Mouse (Mus musculus) midbrain, embryonic 16.5 days (tissue): ENCODE data around the gene AW549877. TPM values are rescaled to one million over a fixed set of nuclear protein-coding genes. Genes with fewer than 3 reads are reported as not detected.

Experiments used
- ATAC-seq: fragments of 200-750 bp; cut with Nextera tagmentation; 2 replicates; pipeline ENCODE4 v1.8.0; 2017; ENCODE audit warnings: moderate TSS enrichment
- H3K27ac ChIP-seq: fragments of 300-500 bp; sonication (generic); 2 replicates; pipeline ENCODE4 v1.5.1; 2014; ENCODE audit warnings: mild to moderate bottlenecking, low read length, mixed read lengths
- H3K27me3 ChIP-seq: fragments of 300-500 bp; sonication (generic); 2 replicates; pipeline ENCODE4 v1.6.1; 2014; ENCODE audit warnings: low read depth, low read length, mixed read lengths; ENCODE audit not compliant: control insufficient read depth, insufficient read depth
- H3K36me3 ChIP-seq: fragments of 300-500 bp; sonication (generic); 2 replicates; pipeline ENCODE4 v1.6.1; 2014; ENCODE audit warnings: mild to moderate bottlenecking, low read length, moderate library complexity, mixed read lengths; ENCODE audit not compliant: control insufficient read depth, insufficient read depth
- H3K4me1 ChIP-seq: fragments of 300-500 bp; sonication (generic); 2 replicates; pipeline ENCODE4 v1.6.1; 2014; ENCODE audit warnings: mild to moderate bottlenecking, low read length, mixed read lengths; ENCODE audit not compliant: control insufficient read depth, insufficient read depth
- H3K4me2 ChIP-seq: fragments of 300-500 bp; sonication (generic); 2 replicates; pipeline ENCODE4 v1.6.1; 2014; ENCODE audit warnings: mild to moderate bottlenecking, low read length, mixed read lengths
- H3K4me3 ChIP-seq: fragments of 300-500 bp; sonication (generic); 2 replicates; pipeline ENCODE4 v1.5.1; 2014; ENCODE audit warnings: low read depth, mild to moderate bottlenecking, low read length, moderate library complexity, mixed read lengths
- H3K9ac ChIP-seq: fragments of 300-500 bp; sonication (generic); 2 replicates; pipeline ENCODE4 v1.6.1; 2014; ENCODE audit warnings: low read depth, low read length, mixed read lengths
- H3K9me3 ChIP-seq: fragments of 300-500 bp; sonication (generic); replicated peaks from 2 replicates; pipeline ENCODE4 v1.6.1; 2014; ENCODE audit warnings: mild to moderate bottlenecking, low read length, mixed read lengths; ENCODE audit not compliant: control insufficient read depth, poor library complexity, severe bottlenecking
- WGBS: fragments of 180-500 bp; shearing (Covaris S2); extraction: QIAGEN DNeasy Blood & Tissue Kit; methylation state at CpG from one replicate; pipeline ENCODE4 v1.1.7; 2014; 5-methylcytosine and 5-hydroxymethylcytosine counted together
- polyA plus RNA-seq: library from polyadenylated mRNA; unstranded; fragments of >200 nt; fragmentation: Nextera tagmentation; extraction: Ambion mirVana; gene quantifications from 2 replicates; pipeline ENCODE4 v1.2.1, GENCODE M21; 2015

Gene AW549877
- polyA plus RNA-seq, 1 experiment from 2014 or later: 45.3 TPM

DNA sequence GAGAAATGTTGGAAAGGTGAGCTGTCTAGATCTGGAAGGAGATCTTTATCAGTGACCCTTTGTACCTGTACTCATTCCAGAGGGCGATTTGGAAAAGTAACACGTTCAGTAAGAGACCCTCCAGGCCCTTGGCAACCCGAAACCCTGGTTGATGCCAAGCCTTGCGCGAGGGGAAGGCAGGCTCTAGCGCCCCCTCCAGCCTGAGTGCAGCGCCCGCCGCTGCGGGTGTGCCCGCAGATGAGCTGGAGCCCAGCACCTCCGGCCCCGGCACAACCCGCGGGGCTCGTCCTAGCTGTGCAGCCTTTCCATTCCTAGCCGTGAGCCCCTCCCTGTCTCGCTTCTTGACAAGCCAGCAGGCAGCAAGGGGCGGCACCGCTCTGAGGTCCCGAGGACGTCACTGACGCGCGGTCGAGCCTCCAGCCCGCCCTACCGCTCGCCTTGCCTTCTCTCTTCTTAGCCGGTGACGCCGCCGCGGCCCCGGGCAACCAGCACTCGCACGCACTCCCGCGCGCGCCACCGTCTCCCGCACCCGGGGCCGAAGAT lies 30.8 kb upstream of the AW549877 start, which contains the start of gene Oxct1:
Gene Oxct1, plus strand, starts transcription at position 153 of the 543 bp plus-strand sequence.
- WGBS: under 1% methylated on average over 37 of the region's 45 CpGs
- ATAC-seq: peak; percentile 98
- Histone ChIP-seq H3K4me2 (peak within 1 kb of the TSS; percentile 83), H3K9me3 (no peaks in the 10 kb centered on the region), H3K4me1 (peaks cover 17% of the 10 kb centered on the region), H3K36me3 (no peaks in the 10 kb centered on the region), H3K9ac (peak within 1 kb of the TSS; percentile 94), H3K27me3 (no peaks in the 10 kb centered on the region), H3K27ac (peak within 1 kb of the TSS; percentile 98), H3K4me3 (peak within 1 kb of the TSS; percentile 77)

DNA sequence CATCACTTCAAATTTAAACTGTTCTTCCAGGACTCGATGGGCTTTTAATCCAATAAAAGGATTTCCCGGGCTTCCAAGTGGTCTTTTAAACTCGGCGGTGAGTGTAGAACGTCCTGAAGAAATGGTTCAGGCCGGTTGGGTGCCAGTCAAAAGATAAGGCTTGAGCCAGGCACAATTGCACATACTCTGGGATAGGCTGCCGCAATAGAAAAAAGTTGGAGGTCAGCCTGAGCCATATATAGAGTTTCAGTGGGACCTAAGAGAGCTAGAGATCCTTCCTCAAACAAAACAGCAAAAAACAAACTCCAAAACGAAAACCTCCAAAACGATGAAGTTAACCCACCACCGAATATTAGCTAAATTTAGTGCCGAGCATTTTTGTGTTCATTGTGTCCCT lies 30.0 kb upstream of the AW549877 start:
- no peak overlapping the region for H3K9ac ChIP-seq
- H3K4me2 ChIP-seq: peak overlapping the region; percentile 83
- H3K27ac ChIP-seq: no peak overlapping the region
- no peaks in the 10 kb centered on the region for H3K36me3 ChIP-seq
- WGBS: 49% methylated on average over 11 of the region's 11 CpGs
- H3K4me3 ChIP-seq: no peak overlapping the region
- no peaks in the 10 kb centered on the region for H3K27me3 ChIP-seq
- ATAC-seq: no peak
- peaks cover 17% of the 10 kb centered on the region for H3K4me1 ChIP-seq
- H3K9me3 ChIP-seq: no peaks in the 10 kb centered on the region

DNA sequence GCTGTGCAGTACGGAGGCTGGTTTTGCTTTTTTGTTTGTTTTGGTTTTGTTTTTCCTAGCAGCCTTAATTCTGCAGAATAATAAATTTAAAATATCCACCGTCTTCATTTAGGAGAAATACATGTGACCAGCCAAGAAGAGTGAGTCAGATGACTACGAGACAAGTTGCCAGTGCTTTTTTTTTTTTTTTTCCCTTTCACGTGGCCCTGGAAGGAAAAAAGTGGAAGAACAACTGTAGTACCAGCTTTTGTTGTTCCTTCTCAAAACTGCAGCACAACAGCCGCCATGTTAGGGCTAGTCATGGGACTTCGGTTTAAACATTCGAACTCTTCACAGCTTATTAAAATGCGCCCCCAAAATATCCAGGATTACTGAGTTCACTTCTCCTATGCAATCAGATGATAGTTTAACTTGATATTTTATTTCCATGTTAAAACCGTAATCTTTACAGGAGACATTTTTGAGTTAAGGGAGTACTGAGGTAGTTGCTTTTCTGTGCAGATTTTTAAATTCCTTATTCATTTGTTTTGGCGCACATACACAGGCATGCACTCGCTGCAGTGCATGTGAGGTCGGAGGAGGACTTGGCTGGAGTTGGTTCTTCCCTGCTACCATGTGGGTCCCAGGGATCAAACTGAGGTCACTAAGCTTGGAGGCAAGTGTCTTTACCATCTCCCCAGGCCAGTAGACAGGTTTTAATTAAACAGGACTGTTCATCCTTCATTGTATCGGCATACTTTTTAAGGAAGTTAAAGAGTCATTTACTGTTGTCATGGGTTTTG lies 29.4 kb upstream of the AW549877 start:
- Histone ChIP-seq H3K27me3 (no peaks in the 10 kb centered on the region), H3K4me3 (no peak overlapping the region), H3K27ac (no peak overlapping the region), H3K4me2 (no peak overlapping the region), H3K9me3 (no peaks in the 10 kb centered on the region), H3K4me1 (peaks cover 17% of the 10 kb centered on the region), H3K9ac (no peak overlapping the region), H3K36me3 (no peaks in the 10 kb centered on the region)
- WGBS: 78% methylated on average over 13 of the region's 13 CpGs
- no peak for ATAC-seq

DNA sequence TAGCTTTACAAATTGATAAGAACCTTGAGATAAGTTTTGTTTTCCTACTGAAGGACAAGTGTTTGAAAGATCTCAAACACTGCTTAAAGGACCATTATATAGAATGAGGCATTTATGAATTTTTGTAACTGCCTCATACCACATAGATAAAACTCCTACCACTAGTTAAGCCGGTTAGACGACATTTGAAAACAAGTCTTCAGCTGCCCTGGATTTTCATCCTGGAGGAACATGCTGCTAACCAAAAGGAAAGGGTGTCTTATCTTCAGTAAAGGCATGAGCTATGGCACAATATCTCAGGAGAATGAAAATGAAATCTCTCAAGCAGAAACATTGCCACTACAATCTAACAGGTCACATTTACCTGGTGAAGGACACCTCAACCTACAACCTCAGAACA lies 28.2 kb upstream of the AW549877 start:
- Histone ChIP-seq H3K27me3 (no peaks in the 10 kb centered on the region), H3K4me1 (peaks cover 14% of the 10 kb centered on the region), H3K4me3 (no peak overlapping the region), H3K9ac (no peak overlapping the region), H3K27ac (no peak overlapping the region), H3K9me3 (no peaks in the 10 kb centered on the region), H3K36me3 (no peaks in the 10 kb centered on the region), H3K4me2 (no peak overlapping the region)
- WGBS: 92% methylated on average over 2 of the region's 2 CpGs
- no peak for ATAC-seq

DNA sequence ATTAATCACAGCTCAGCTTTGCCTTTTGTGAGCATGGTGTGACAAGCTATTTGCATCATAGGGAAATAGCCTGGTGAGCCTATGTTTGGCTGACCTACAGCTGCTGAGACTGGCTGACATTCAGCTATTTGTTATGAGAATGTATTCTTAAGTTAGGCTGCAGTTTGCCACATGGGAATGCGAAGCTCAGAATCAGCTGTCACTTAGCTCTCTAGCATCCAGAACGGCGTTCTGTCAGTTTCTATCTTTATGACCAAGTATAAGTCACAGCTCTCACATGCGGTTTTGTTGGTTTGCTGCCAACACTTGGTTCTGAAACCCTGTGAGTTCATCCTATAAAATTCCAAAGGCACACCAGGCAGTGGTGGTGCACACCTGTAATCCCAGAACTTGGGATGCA lies 25.2 kb upstream of the AW549877 start:
- Histone ChIP-seq H3K4me3 (no peak overlapping the region), H3K27ac (no peak overlapping the region), H3K4me2 (no peak overlapping the region), H3K36me3 (no peaks in the 10 kb centered on the region), H3K27me3 (no peaks in the 10 kb centered on the region), H3K9ac (no peak overlapping the region), H3K4me1 (peaks cover 3% of the 10 kb centered on the region; the same call in 1 of the 2 replicates), H3K9me3 (no peaks in the 10 kb centered on the region)
- no peak for ATAC-seq
- 73% methylated on average over 4 of the region's 4 CpGs for WGBS

DNA sequence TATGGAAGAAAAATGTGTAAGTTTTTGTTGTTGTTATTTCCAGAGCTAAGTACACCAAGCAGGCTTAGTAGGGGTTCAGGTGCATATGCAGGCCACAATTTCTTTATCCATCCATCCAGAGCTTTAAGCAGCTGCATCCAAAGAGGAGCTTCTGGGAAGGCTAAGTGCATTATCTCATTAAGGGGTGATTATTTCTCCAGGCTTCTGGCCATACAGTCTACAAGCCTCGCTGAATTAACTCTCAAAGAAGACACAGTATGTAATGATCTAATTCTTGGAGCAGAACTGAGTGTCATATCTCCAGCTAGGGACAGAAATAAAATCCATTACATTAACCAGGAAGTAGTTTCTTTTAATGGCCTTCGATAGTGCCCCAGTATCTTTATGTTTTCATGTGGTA lies 18.3 kb upstream of the AW549877 start:
- H3K4me3 ChIP-seq: no peak overlapping the region
- 69% methylated on average over 2 of the region's 2 CpGs for WGBS

DNA sequence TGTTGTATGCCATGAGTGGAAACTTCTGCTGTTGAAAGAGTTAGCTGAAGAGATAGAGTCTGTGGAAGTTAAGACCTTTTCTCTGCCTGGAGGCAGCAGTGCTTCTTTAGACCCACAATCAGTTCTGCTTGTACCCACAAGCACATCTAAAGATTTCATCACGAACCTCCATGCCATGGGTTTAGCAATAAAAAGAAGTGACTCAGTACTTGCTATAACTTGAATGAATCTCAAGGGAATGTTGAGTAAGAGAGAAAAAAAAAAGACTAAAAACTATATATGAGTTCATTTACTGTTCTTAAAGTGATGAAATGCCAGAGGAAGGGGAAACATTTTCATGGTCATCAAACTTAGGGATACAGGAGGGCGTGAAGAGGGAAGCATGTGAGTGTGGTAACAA lies 5.0 kb upstream of the AW549877 start:
- peaks cover 3% of the 10 kb centered on the region; the same call in 1 of the 2 replicates for H3K4me1 ChIP-seq
- H3K36me3 ChIP-seq: no peaks in the 10 kb centered on the region
- no peak overlapping the region for H3K4me2 ChIP-seq
- no peak overlapping the region for H3K4me3 ChIP-seq
- H3K9me3 ChIP-seq: no peaks in the 10 kb centered on the region; the same call in 1 of the 2 replicates
- H3K27me3 ChIP-seq: no peaks in the 10 kb centered on the region
- no peak overlapping the region for H3K27ac ChIP-seq
- no peak overlapping the region for H3K9ac ChIP-seq
- ATAC-seq: no peak
- WGBS: 78% methylated on average over 2 of the region's 2 CpGs

More for the DNA sequence above, 18.3 kb upstream of the AW549877 start:
- Histone ChIP-seq H3K27ac (no peak overlapping the region), H3K9me3 (no peaks in the 10 kb centered on the region), H3K27me3 (no peaks in the 10 kb centered on the region), H3K4me1 (no peaks in the 10 kb centered on the region), H3K4me2 (no peak overlapping the region), H3K9ac (no peak overlapping the region), H3K36me3 (no peaks in the 10 kb centered on the region)
- ATAC-seq: no peak

DNA sequence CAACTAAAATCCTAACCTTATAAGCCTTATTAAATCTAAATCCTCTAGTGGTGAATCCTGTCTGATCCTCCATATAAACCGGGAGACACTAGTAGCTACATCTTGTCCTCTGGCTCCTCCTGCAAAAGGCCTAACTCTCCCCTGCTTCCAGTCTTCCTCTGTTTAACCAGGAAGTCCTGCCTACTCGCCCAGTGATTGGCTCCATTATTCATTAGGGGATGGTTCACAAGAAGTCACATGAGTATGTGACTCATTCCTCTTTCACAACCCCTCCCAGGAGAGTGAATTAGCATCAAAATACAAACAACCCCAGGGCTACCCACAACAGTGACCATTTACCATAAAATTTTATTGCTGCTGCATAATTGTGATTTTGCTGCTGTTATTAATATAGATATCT lies 3.6 kb upstream of the AW549877 start:
- no peaks in the 10 kb centered on the region for H3K36me3 ChIP-seq
- no peaks in the 10 kb centered on the region for H3K27me3 ChIP-seq
- H3K9me3 ChIP-seq: no peaks in the 10 kb centered on the region
- no peak for ATAC-seq
- H3K4me1 ChIP-seq: peaks cover 9% of the 10 kb centered on the region
- no peak overlapping the region for H3K4me3 ChIP-seq
- no peak overlapping the region for H3K27ac ChIP-seq
- H3K4me2 ChIP-seq: no peak overlapping the region
- H3K9ac ChIP-seq: no peak overlapping the region
- WGBS: 60% methylated on average over 2 of the region's 2 CpGs

DNA sequence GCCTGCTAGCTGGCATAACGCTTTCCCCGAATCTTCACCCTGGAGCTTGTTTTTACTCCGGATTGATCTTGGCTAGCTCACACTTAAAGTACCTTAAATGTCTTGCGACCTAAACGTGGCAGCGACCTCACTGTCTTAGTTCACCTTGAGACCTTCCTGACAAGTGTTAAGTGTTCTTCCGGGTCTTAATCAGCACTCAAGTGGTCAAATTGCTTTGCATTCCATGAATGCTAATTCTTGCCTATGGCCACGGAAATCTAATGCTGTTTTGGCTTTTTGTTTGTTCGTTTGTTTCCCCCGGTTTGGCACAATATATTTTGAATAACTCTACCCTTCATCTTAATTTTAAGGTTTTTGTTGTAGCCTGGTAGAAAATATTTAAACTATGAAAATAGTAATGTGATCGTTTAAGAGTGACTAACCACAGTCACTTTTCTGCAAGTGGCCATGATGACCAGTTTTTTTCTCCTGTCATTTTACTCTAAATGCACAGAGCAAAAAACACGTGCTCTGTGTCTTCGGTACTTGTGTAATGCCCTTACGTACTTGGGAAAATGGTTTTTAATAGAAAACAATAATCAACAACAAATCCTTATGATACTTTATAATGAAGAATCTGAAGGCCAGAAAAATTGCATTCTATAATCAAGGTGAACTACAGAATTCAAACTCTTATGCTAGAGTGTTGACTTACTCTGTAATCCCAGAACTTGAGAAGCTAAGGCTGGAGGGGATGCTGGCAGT lies 895 bp upstream of the AW549877 start:
- 20% methylated on average over 14 of the region's 14 CpGs for WGBS
- no peak for ATAC-seq
- peak overlapping the region; percentile 83 for H3K4me2 ChIP-seq

More for the DNA sequence above, 895 bp upstream of the AW549877 start:
- Histone ChIP-seq H3K4me3 (peak overlapping the region; percentile 85), H3K9me3 (no peaks in the 10 kb centered on the region), H3K27ac (peak overlapping the region; percentile 93), H3K27me3 (no peaks in the 10 kb centered on the region), H3K4me1 (peaks cover 17% of the 10 kb centered on the region), H3K36me3 (peaks cover 4% of the 10 kb centered on the region; the same call in 1 of the 2 replicates), H3K9ac (peak overlapping the region; percentile 59)
